In genomic region chr13:45696009-45696408, GRCm38 (mm10) we compare ENCODE assay signal across 18 mouse cellular contexts.
DNase-seq lines count a peak whose midpoint lies in the region; ATAC-seq and TF ChIP-seq lines count a peak whose summit lies in the region.
"Had no signal": no experiment of that assay in that cellular context is flagged by ENCODE, and none has a peak within 500 bp of the region (broad histone marks: within the 10 kb centered on the region; RNA-seq: fewer than 3 reads in every experiment).

No protein-coding gene starts in this region.

- no peak overlapping the region for H3K4me2 ChIP-seq in liver, embryonic 14.5 days (ENCODE audit: low read depth)
- H3K4me2 ChIP-seq: forebrain, embryonic 15.5 days; limb, embryonic 13.5 days; midbrain, embryonic 15.5 days; neural tube, embryonic 12.5 days; stomach, embryonic 15.5 days had no signal

- H3K4me1 ChIP-seq in liver, embryonic 14.5 days (replicated peaks; ENCODE audit: control insufficient read depth in 2 of 2, insufficient read depth in 2 of 2, low read length in 1 of 2): peaks cover 2 to 12% of the 10 kb centered on the region in 2 experiments; a peak in 2 of 4 replicates
- H3K4me1 ChIP-seq in ES-Bruce4 (ENCODE audit: control insufficient read depth, insufficient read depth, low read length): no peaks in the 10 kb centered on the region
- H3K4me1 ChIP-seq: midbrain, embryonic 15.5 days; neural tube, embryonic 12.5 days had no signal

- peak; percentile 50 for TF ChIP-seq CTCF in gastrocnemius, adult 2 months (IDR thresholded peaks at IDR 0.05)
- peak; percentile 63 for TF ChIP-seq CTCF in liver, embryonic 14.5 days (IDR thresholded peaks at IDR 0.05; ENCODE audit: low read depth)
- peak; percentile 9 for TF ChIP-seq CTCF in ES-Bruce4 (IDR thresholded peaks at IDR 0.05; ENCODE audit: low read depth, low read length)
- peak; percentile 33; the same call in 1 of the 2 replicates for TF ChIP-seq CTCF in brain, embryonic 14.5 days (IDR thresholded peaks at IDR 0.05; ENCODE audit: borderline replicate concordance, extremely low read depth, insufficient read depth, insufficient read length)

- no peaks in the 10 kb centered on the region for H3K27me3 ChIP-seq in liver, embryonic 14.5 days (ENCODE audit: control insufficient read depth, insufficient read depth, low read length)
- no peaks in the 10 kb centered on the region for H3K27me3 ChIP-seq in ES-Bruce4 (ENCODE audit: control insufficient read depth, insufficient read depth, low read length, poor library complexity, severe bottlenecking)
- H3K27me3 ChIP-seq: forebrain, embryonic 15.5 days; limb, embryonic 13.5 days; midbrain, embryonic 15.5 days; neural tube, embryonic 12.5 days; stomach, embryonic 15.5 days had no signal

- no peak for TF ChIP-seq EP300 in liver, embryonic 14.5 days (IDR thresholded peaks at IDR 0.05; ENCODE audit: low read depth)
- no peak for TF ChIP-seq EP300 in ES-Bruce4 (IDR thresholded peaks at IDR 0.05; ENCODE audit: insufficient read depth, low read depth, low read length)

- no peak for TF ChIP-seq POLR2A in ES-Bruce4 (IDR thresholded peaks at IDR 0.05; ENCODE audit: insufficient read depth, low read length)
- TF ChIP-seq POLR2A in brain, embryonic 14.5 days (IDR thresholded peaks at IDR 0.05; ENCODE audit: borderline replicate concordance, extremely low read depth, insufficient read depth, insufficient read length, poor library complexity, severe bottlenecking): no peak

- no peak overlapping the region for H3K27ac ChIP-seq in gastrocnemius, adult 2 months
- H3K27ac ChIP-seq in liver, embryonic 14.5 days: no peak overlapping the region
- H3K27ac ChIP-seq in ES-Bruce4 (ENCODE audit: insufficient read depth, low read length): no peak overlapping the region
- H3K27ac ChIP-seq: forebrain, embryonic 15.5 days; heart, embryonic 10.5 days; limb, embryonic 13.5 days; midbrain, embryonic 15.5 days; neural tube, embryonic 12.5 days; stomach, embryonic 15.5 days had no signal

- intact Hi-C loops in gastrocnemius, adult 2 months (cut with DNase I): loop anchor here (10.0 kb wide), 1 partner anchor 269 kb away; the partner anchor contains the start of gene Atxn1

- ATAC-seq in liver, embryonic 14.5 days (ENCODE audit: insufficient read depth): no peak
- ATAC-seq: activated CD4-positive, CD25-positive, alpha-beta regulatory T cell, adult 4 months; forebrain, embryonic 15.5 days; midbrain, embryonic 15.5 days had no signal

- no peak overlapping the region for H3K9ac ChIP-seq in liver, embryonic 14.5 days (replicated peaks)
- no peak overlapping the region for H3K9ac ChIP-seq in ES-Bruce4 (ENCODE audit: low read depth, poor library complexity, severe bottlenecking)
- H3K9ac ChIP-seq: forebrain, embryonic 15.5 days; limb, embryonic 13.5 days; midbrain, embryonic 15.5 days; neural tube, embryonic 12.5 days; stomach, embryonic 15.5 days had no signal

- H3K36me3 ChIP-seq in liver, embryonic 14.5 days (replicated peaks; ENCODE audit: control insufficient read depth, insufficient read depth, low read depth): no peaks in the 10 kb centered on the region
- no peaks in the 10 kb centered on the region for H3K36me3 ChIP-seq in ES-Bruce4 (ENCODE audit: control insufficient read depth, insufficient read depth, low read length, poor library complexity, severe bottlenecking)
- H3K36me3 ChIP-seq: heart, embryonic 10.5 days; midbrain, embryonic 15.5 days; stomach, embryonic 15.5 days had no signal

- 80% methylated on average over 6 of the region's 6 CpGs for WGBS in liver, embryonic 14.5 days (ENCODE audit: insufficient replicate concordance)

- no peak overlapping the region for H3K4me3 ChIP-seq in gastrocnemius, adult 2 months
- H3K4me3 ChIP-seq in liver, embryonic 14.5 days (ENCODE audit: insufficient read depth in 1 of 2, low read depth in 2 of 2, low read length in 2 of 2): no peak overlapping the region
- H3K4me3 ChIP-seq in ES-Bruce4 (ENCODE audit: low read depth, low read length): no peak overlapping the region
- H3K4me3 ChIP-seq: forebrain, embryonic 15.5 days; heart, embryonic 10.5 days; limb, embryonic 13.5 days; midbrain, embryonic 15.5 days; neural tube, embryonic 12.5 days; stomach, embryonic 15.5 days had no signal

- no peaks in the 10 kb centered on the region for H3K9me3 ChIP-seq in liver, embryonic 14.5 days (ENCODE audit: control insufficient read depth, low read length)
- H3K9me3 ChIP-seq in ES-Bruce4 (replicated peaks; ENCODE audit: control insufficient read depth, insufficient read depth, low read length, poor library complexity, severe bottlenecking): no peaks in the 10 kb centered on the region
- H3K9me3 ChIP-seq: heart, embryonic 10.5 days; midbrain, embryonic 15.5 days; neural tube, embryonic 12.5 days; stomach, embryonic 15.5 days had no signal

- no peak for DNase-seq in gastrocnemius, adult 2 months
- DNase-seq in gastrocnemius, postnatal 4 days (ENCODE audit: low spot score in 2 of 2): no peak
- no peak for DNase-seq in liver, embryonic 14.5 days (ENCODE audit: low read depth in 3 of 3, low spot score in 3 of 3)
- no peak for DNase-seq in liver
- DNase-seq in brain, embryonic 14.5 days (ENCODE audit: low read depth): no peak
- DNase-seq in thymus, postnatal 36 days: no peak
- DNase-seq in spleen, postnatal 36 days (ENCODE audit: low spot score in 2 of 2): no peak
- DNase-seq: cerebellum, adult 11 months; gastrocnemius, postnatal 10 days; thymus, postnatal 4 days had no signal

Comparison
In these comparisons a context has a peak if more than half of its experiments do, and no peak if none do; other contexts are left out.
1. CTCF ChIP-seq: peak in every context shown above with its lines; median percentile 63 in liver, embryonic 14.5 days; 50 in gastrocnemius, adult 2 months; 33 in brain, embryonic 14.5 days; 9 in ES-Bruce4.